Mouse (Mus musculus) cortical plate, adult 2 months (tissue): ENCODE results near the gene AU041133. TPM values are rescaled to one million over a fixed set of nuclear protein-coding genes. Genes with fewer than 3 reads are reported as not detected.

Source experiments
- H3K27ac ChIP-seq: fragments of 200-500 bp; 2 replicates; pipeline ENCODE4 v1.5.1; 2012; ENCODE audit warnings: low read length, control low read depth, inconsistent platforms; ENCODE audit not compliant: insufficient read depth
- H3K4me1 ChIP-seq: fragments of 200-500 bp; 2 replicates; pipeline ENCODE4 v1.6.1; 2011; ENCODE audit warnings: low read length; ENCODE audit not compliant: control insufficient read depth, insufficient read depth
- H3K4me3 ChIP-seq: fragments of 200-500 bp; 2 replicates; pipeline ENCODE4 v1.5.1; 2011; ENCODE audit warnings: mild to moderate bottlenecking, low read length, control low read depth; ENCODE audit not compliant: insufficient read depth
- CTCF ChIP-seq: fragments of 200-500 bp; IDR thresholded peaks from 2 replicates; pipeline ENCODE4 v1.5.1; 2011; ENCODE audit warnings: mild to moderate bottlenecking, control low read depth, low read length; ENCODE audit not compliant: insufficient read depth; ENCODE audit errors: extremely low read depth
- POLR2A ChIP-seq: fragments of 200-500 bp; IDR thresholded peaks from 2 replicates; pipeline ENCODE4 v1.6.1; 2011; ENCODE audit warnings: mild to moderate bottlenecking, low read length, control low read depth; ENCODE audit not compliant: insufficient read depth; ENCODE audit errors: extremely low read depth
- polyA plus RNA-seq: library from polyadenylated mRNA; depleted of rRNA; stranded (reverse); fragments of >200 nt; gene quantifications from 2 replicates; pipeline ENCODE4 v1.2.3, GENCODE M21; 2012; rRNA removed

Gene AU041133
- polyA plus RNA-seq, 1 experiment = 3.2 TPM

DNA sequence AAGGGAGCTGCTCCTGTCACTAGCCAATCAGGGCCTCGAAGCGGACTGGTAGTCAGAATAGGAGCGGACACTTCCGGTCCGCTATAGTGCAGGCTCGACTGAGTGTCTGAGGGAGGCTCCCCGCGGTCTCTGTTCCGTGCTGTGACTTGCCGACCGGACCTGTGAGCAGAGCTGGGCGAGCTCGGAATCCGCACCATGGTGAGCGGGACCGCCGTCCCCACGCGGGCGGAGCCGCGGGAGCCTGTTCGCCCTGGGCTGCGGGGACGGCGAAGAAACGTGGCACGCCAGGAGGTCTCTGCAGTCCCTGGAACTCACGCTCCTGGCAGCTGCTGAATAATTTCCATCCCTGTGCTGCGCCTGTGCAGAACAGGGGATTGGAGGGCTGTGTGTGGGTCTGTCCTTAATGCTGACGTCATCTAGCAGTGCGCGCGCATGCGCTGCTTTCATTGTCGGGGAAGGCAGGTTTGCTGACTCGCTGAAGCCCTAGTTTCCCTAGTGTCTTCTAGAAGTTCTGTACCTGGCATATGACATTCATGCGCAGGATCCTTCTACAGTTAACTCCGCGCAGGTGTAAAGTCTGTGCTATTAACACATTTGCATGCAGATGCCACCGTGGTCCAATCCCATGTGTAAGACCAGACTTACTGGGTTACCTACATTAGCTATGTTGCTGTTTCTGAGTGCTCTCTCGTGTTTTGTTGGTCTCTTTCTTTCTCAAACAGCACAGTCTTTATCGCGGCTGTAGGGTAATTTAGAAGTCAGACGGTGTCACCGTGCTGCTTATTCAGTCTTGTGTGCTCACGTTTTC lies 50.6 kb downstream of the AU041133 start:
- peaks cover 2% of the 10 kb centered on the region; the same call in 1 of the 2 replicates for H3K4me1 ChIP-seq
- TF ChIP-seq CTCF (no peak), POLR2A (peak; percentile 91)
- H3K4me3 ChIP-seq = peak overlapping the region; percentile 71
- H3K27ac ChIP-seq = peak overlapping the region; percentile 87

Other genes starting within 250 kb of the AU041133 start
- 2.4 TPM in 2 replicates for gene Zfp781, start 197.5 kb upstream of the AU041133 start, polyA plus RNA-seq
- 6.1 and 6.8 TPM in 2 replicates for gene Zfp873, start 79.9 kb upstream of the AU041133 start, polyA plus RNA-seq
- gene BC024063, start 44.7 kb upstream of the AU041133 start, polyA plus RNA-seq = 1.5 and 1.7 TPM in 2 replicates
- gene Zfp938, start 113.3 kb downstream of the AU041133 start, polyA plus RNA-seq = 22.5 and 23.1 TPM in 2 replicates
- 0.02 TPM in 1 of 2 replicates, not detected in the other for gene 4932415D10Rik, start 188.6 kb downstream of the AU041133 start, polyA plus RNA-seq
- gene Gm4924, start 226.2 kb downstream of the AU041133 start, polyA plus RNA-seq = 5.2 and 7.7 TPM in 2 replicates